Mouse (Mus musculus): Measurements from ENCODE around the gene Mroh2a. TPM values are rescaled to one million over a fixed set of nuclear protein-coding genes. Genes with fewer than 3 reads are reported as not detected.
"Not testable (repeated sequence)": the region's sequence is repeated elsewhere in the genome, so short reads cannot be mapped to it uniquely, and the experiment has no call there.

Mroh2a gene
- polyA plus RNA-seq, 1 experiment = not detected

GRCm38 (mm10) chr1:88217144-88217543, 9.6 kb upstream of the Mroh2a start:
- no peaks in the 10 kb centered on the region for H3K27me3 ChIP-seq (ENCODE audit: control insufficient read depth)
- H3K9me3 ChIP-seq (ENCODE audit: control insufficient read depth, low read length) = peaks cover 16% of the 10 kb centered on the region
- H3K4me1 ChIP-seq (ENCODE audit: control insufficient read depth) = peaks cover 3% of the 10 kb centered on the region; the same call in 1 of the 2 replicates
- no peaks in the 10 kb centered on the region for H3K36me3 ChIP-seq (ENCODE audit: control insufficient read depth)
- TF ChIP-seq GATA1 (IDR thresholded peaks at IDR 0.05; ENCODE audit: low read length) (no peak), TAL1 (IDR thresholded peaks at IDR 0.05; ENCODE audit: low read length) (no peak)
- no peak overlapping the region for H3K4me3 ChIP-seq (replicated peaks)

- Histone ChIP-seq H3K4me1 (ENCODE audit: control insufficient read depth) (peaks cover 3% of the 10 kb centered on the region; the same call in 1 of the 2 replicates), H3K9me3 (ENCODE audit: control insufficient read depth, low read length) (peaks cover 16% of the 10 kb centered on the region), H3K36me3 (ENCODE audit: control insufficient read depth) (no peaks in the 10 kb centered on the region), H3K27me3 (ENCODE audit: control insufficient read depth) (no peaks in the 10 kb centered on the region), H3K4me3 (replicated peaks) (no peak overlapping the region)
- no peak for TF ChIP-seq GATA1 (IDR thresholded peaks at IDR 0.05; ENCODE audit: low read length)
- TF ChIP-seq TAL1 (IDR thresholded peaks at IDR 0.05; ENCODE audit: low read length) = no peak
Observed at GRCm38 (mm10) chr1:88217576-88217975, 9.2 kb upstream of the Mroh2a start.

- H3K4me1 ChIP-seq (ENCODE audit: control insufficient read depth) = peaks cover 3% of the 10 kb centered on the region; the same call in 1 of the 2 replicates
- TF ChIP-seq TAL1 (IDR thresholded peaks at IDR 0.05; ENCODE audit: low read length) = no peak
- H3K36me3 ChIP-seq (ENCODE audit: control insufficient read depth) = no peaks in the 10 kb centered on the region
- H3K27me3 ChIP-seq (ENCODE audit: control insufficient read depth) = no peaks in the 10 kb centered on the region
- H3K4me3 ChIP-seq (replicated peaks) = no peak overlapping the region
- H3K9me3 ChIP-seq (ENCODE audit: control insufficient read depth, low read length) = peaks cover 16% of the 10 kb centered on the region
Observed at GRCm38 (mm10) chr1:88218051-88218450, 8.7 kb upstream of the Mroh2a start.

GRCm38 (mm10) chr1:88218591-88218990, 8.2 kb upstream of the Mroh2a start:
- Histone ChIP-seq H3K9me3 (ENCODE audit: control insufficient read depth, low read length) (peaks cover 16% of the 10 kb centered on the region), H3K4me3 (replicated peaks) (no peak overlapping the region), H3K4me1 (ENCODE audit: control insufficient read depth) (peaks cover 3% of the 10 kb centered on the region; the same call in 1 of the 2 replicates), H3K27me3 (ENCODE audit: control insufficient read depth) (no peaks in the 10 kb centered on the region), H3K36me3 (ENCODE audit: control insufficient read depth) (no peaks in the 10 kb centered on the region)
- no peak for TF ChIP-seq GATA1 (IDR thresholded peaks at IDR 0.05; ENCODE audit: low read length)
- no peak for TF ChIP-seq TAL1 (IDR thresholded peaks at IDR 0.05; ENCODE audit: low read length)

GRCm38 (mm10) chr1:88219054-88219453, 7.7 kb upstream of the Mroh2a start:
- no peaks in the 10 kb centered on the region for H3K4me1 ChIP-seq (ENCODE audit: control insufficient read depth)
- peaks cover 14% of the 10 kb centered on the region for H3K9me3 ChIP-seq (ENCODE audit: control insufficient read depth, low read length)
- TF ChIP-seq GATA1 (IDR thresholded peaks at IDR 0.05; ENCODE audit: low read length) = no peak
- TF ChIP-seq TAL1 (IDR thresholded peaks at IDR 0.05; ENCODE audit: low read length) = no peak
- H3K36me3 ChIP-seq (ENCODE audit: control insufficient read depth) = no peaks in the 10 kb centered on the region
- no peaks in the 10 kb centered on the region for H3K27me3 ChIP-seq (ENCODE audit: control insufficient read depth)
- H3K4me3 ChIP-seq (replicated peaks) = no peak overlapping the region

- Histone ChIP-seq H3K4me3 (replicated peaks) (no peak overlapping the region), H3K27me3 (ENCODE audit: control insufficient read depth) (no peaks in the 10 kb centered on the region), H3K9me3 (ENCODE audit: control insufficient read depth, low read length) (peaks cover 14% of the 10 kb centered on the region), H3K36me3 (ENCODE audit: control insufficient read depth) (no peaks in the 10 kb centered on the region), H3K4me1 (ENCODE audit: control insufficient read depth) (no peaks in the 10 kb centered on the region)
- TF ChIP-seq GATA1 (IDR thresholded peaks at IDR 0.05; ENCODE audit: low read length) (no peak), TAL1 (IDR thresholded peaks at IDR 0.05; ENCODE audit: low read length) (no peak)
Observed at GRCm38 (mm10) chr1:88220336-88220735, 6.5 kb upstream of the Mroh2a start.

GRCm38 (mm10) chr1:88222216-88222615, 4.6 kb upstream of the Mroh2a start:
- TF ChIP-seq TAL1 (IDR thresholded peaks at IDR 0.05; ENCODE audit: low read length) (no peak), GATA1 (IDR thresholded peaks at IDR 0.05; ENCODE audit: low read length) (no peak)
- Histone ChIP-seq H3K4me1 (ENCODE audit: control insufficient read depth) (no peaks in the 10 kb centered on the region), H3K27me3 (ENCODE audit: control insufficient read depth) (no peaks in the 10 kb centered on the region), H3K9me3 (ENCODE audit: control insufficient read depth, low read length) (peaks cover 15% of the 10 kb centered on the region), H3K4me3 (replicated peaks) (no peak overlapping the region), H3K36me3 (ENCODE audit: control insufficient read depth) (no peaks in the 10 kb centered on the region)

GRCm38 (mm10) chr1:88223011-88223515, 3.7 kb upstream of the Mroh2a start:
- H3K36me3 ChIP-seq (ENCODE audit: control insufficient read depth); H3K4me1 ChIP-seq (ENCODE audit: control insufficient read depth); H3K27me3 ChIP-seq (ENCODE audit: control insufficient read depth); H3K4me3 ChIP-seq (replicated peaks): not testable (repeated sequence)
- peaks cover 15% of the 10 kb centered on the region for H3K9me3 ChIP-seq (ENCODE audit: control insufficient read depth, low read length)

GRCm38 (mm10) chr1:88223591-88223990, 3.2 kb upstream of the Mroh2a start:
- H3K4me3 ChIP-seq (replicated peaks) = no peak overlapping the region
- peaks cover 3% of the 10 kb centered on the region for H3K4me1 ChIP-seq (ENCODE audit: control insufficient read depth)
- peaks cover 18% of the 10 kb centered on the region for H3K9me3 ChIP-seq (ENCODE audit: control insufficient read depth, low read length)
- no peaks in the 10 kb centered on the region for H3K27me3 ChIP-seq (ENCODE audit: control insufficient read depth)
- no peak for TF ChIP-seq TAL1 (IDR thresholded peaks at IDR 0.05; ENCODE audit: low read length)
- TF ChIP-seq GATA1 (IDR thresholded peaks at IDR 0.05; ENCODE audit: low read length) = no peak
- no peaks in the 10 kb centered on the region for H3K36me3 ChIP-seq (ENCODE audit: control insufficient read depth)

All from erythroblast, embryonic 14.5 days (primary cell).